Mouse (Mus musculus): ENCODE results near the gene Mtmr14. TPM values are rescaled to one million over a fixed set of nuclear protein-coding genes. Genes with fewer than 3 reads are reported as not detected.

Gene Mtmr14
- polyA plus RNA-seq, 1 experiment = 37.2 TPM

Other genes with a start within 250 kb of the Mtmr14 start
- 12.0 and 14.5 TPM in 2 replicates for gene Thumpd3, start 191.6 kb upstream of the Mtmr14 start, polyA plus RNA-seq (2012; rRNA removed)
- gene Setd5, start 160.5 kb upstream of the Mtmr14 start, polyA plus RNA-seq (2012; rRNA removed) = 35.3 and 39.0 TPM in 2 replicates
- gene Lhfpl4, start 42.5 kb upstream of the Mtmr14 start, polyA plus RNA-seq (2012; rRNA removed) = 0.30 and 0.44 TPM in 2 replicates
- not detected in 2 replicates for gene Cpne9, start 44.5 kb downstream of the Mtmr14 start, polyA plus RNA-seq (2012; rRNA removed)
- 21.7 and 23.2 TPM in 2 replicates for gene Brpf1, start 69.3 kb downstream of the Mtmr14 start, polyA plus RNA-seq (2012; rRNA removed)
- 20.4 and 30.5 TPM in 2 replicates for gene Ogg1, start 89.1 kb downstream of the Mtmr14 start, polyA plus RNA-seq (2012; rRNA removed)
- 64.1 and 80.0 TPM in 2 replicates for gene Camk1, start 106.1 kb downstream of the Mtmr14 start, polyA plus RNA-seq (2012; rRNA removed)
- gene Tada3, start 140.0 kb downstream of the Mtmr14 start, polyA plus RNA-seq (2012; rRNA removed) = 25.7 and 29.9 TPM in 2 replicates
- gene Arpc4, start 140.3 kb downstream of the Mtmr14 start, polyA plus RNA-seq (2012; rRNA removed) = 67.1 and 83.2 TPM in 2 replicates
- 11.0 and 11.8 TPM in 2 replicates for gene Ttll3, start 151.4 kb downstream of the Mtmr14 start, polyA plus RNA-seq (2012; rRNA removed)
- gene Rpusd3, start 181.5 kb downstream of the Mtmr14 start, polyA plus RNA-seq (2012; rRNA removed) = 81.4 and 99.3 TPM in 2 replicates
- 1,279 and 2,693 TPM in 2 replicates for gene Cidec, start 197.9 kb downstream of the Mtmr14 start, polyA plus RNA-seq (2012; rRNA removed)
- gene Jagn1, start 204.7 kb downstream of the Mtmr14 start, polyA plus RNA-seq (2012; rRNA removed) = 85.6 and 92.9 TPM in 2 replicates
- 18.2 and 18.9 TPM in 2 replicates for gene Il17re, start 220.6 kb downstream of the Mtmr14 start, polyA plus RNA-seq (2012; rRNA removed)
- gene Il17rc, start 233.6 kb downstream of the Mtmr14 start, polyA plus RNA-seq (2012; rRNA removed) = 43.9 and 50.2 TPM in 2 replicates
- 34.7 and 37.4 TPM in 2 replicates for gene Creld1, start 245.5 kb downstream of the Mtmr14 start, polyA plus RNA-seq (2012; rRNA removed)

All from gonadal fat pad, adult 2 months (tissue).